Comparison of ENCODE assay signal across 15 mouse cellular contexts in genomic region chr13:102889537-102889936, GRCm38 (mm10).
DNase-seq lines count a peak whose midpoint lies in the region; ATAC-seq and TF ChIP-seq lines count a peak whose summit lies in the region.
"Had no signal": no experiment of that assay in that cellular context is flagged by ENCODE, and none has a peak within 500 bp of the region (broad histone marks: within the 10 kb centered on the region; RNA-seq: fewer than 3 reads in every experiment).

No protein-coding gene starts in this region.

- no peak overlapping the region for H3K4me2 ChIP-seq in limb, embryonic 15.5 days
- H3K4me2 ChIP-seq in intestine, embryonic 14.5 days (ENCODE audit: low read length) = no peak overlapping the region
- peak overlapping the region; percentile 31 for H3K4me2 ChIP-seq in kidney, embryonic 15.5 days
- H3K4me2 ChIP-seq in stomach, postnatal 0 days (replicated peaks; ENCODE audit: low read depth) = no peak overlapping the region
- H3K4me2 ChIP-seq in hindbrain, embryonic 11.5 days (replicated peaks; ENCODE audit: low read depth, low read length) = no peak overlapping the region
- H3K4me2 ChIP-seq in midbrain, embryonic 13.5 days (replicated peaks) = no peak overlapping the region
- H3K4me2 ChIP-seq: neural tube, embryonic 15.5 days had no signal

- H3K27me3 ChIP-seq in limb, embryonic 15.5 days = no peaks in the 10 kb centered on the region
- H3K27me3 ChIP-seq in limb, embryonic 10.5 days (ENCODE audit: low read depth, poor library complexity, severe bottlenecking) = no peaks in the 10 kb centered on the region
- H3K27me3 ChIP-seq in intestine, embryonic 14.5 days (replicated peaks; ENCODE audit: control insufficient read depth, insufficient read depth, low read length) = no peaks in the 10 kb centered on the region
- no peaks in the 10 kb centered on the region for H3K27me3 ChIP-seq in kidney, embryonic 15.5 days
- no peaks in the 10 kb centered on the region for H3K27me3 ChIP-seq in stomach, postnatal 0 days (ENCODE audit: control insufficient read depth, insufficient read depth, low read length)
- H3K27me3 ChIP-seq in hindbrain, embryonic 11.5 days (ENCODE audit: control insufficient read depth, insufficient read depth, low read length) = no peaks in the 10 kb centered on the region
- H3K27me3 ChIP-seq in midbrain, embryonic 13.5 days = no peaks in the 10 kb centered on the region
- H3K27me3 ChIP-seq: neural tube, embryonic 15.5 days had no signal

- no peak overlapping the region for H3K9ac ChIP-seq in limb, embryonic 15.5 days
- H3K9ac ChIP-seq in intestine, embryonic 14.5 days (ENCODE audit: low read length) = no peak overlapping the region
- no peak overlapping the region for H3K9ac ChIP-seq in kidney, embryonic 15.5 days
- no peak overlapping the region for H3K9ac ChIP-seq in stomach, postnatal 0 days (ENCODE audit: low read length)
- no peak overlapping the region for H3K9ac ChIP-seq in hindbrain, embryonic 11.5 days (ENCODE audit: low read depth, low read length)
- no peak overlapping the region for H3K9ac ChIP-seq in midbrain, embryonic 13.5 days (replicated peaks)
- H3K9ac ChIP-seq: neural tube, embryonic 15.5 days had no signal

- TF ChIP-seq CTCF in stomach, postnatal 0 days (IDR thresholded peaks at IDR 0.05; ENCODE audit: low read depth) = no peak

- DNase-seq in limb, embryonic 10.5 days (ENCODE audit: low spot score) = no peak
- DNase-seq in intestine, embryonic 14.5 days (ENCODE audit: low spot score) = no peak
- no peak for DNase-seq in stomach, postnatal 0 days (ENCODE audit: low spot score)
- no peak for DNase-seq in hindbrain, embryonic 11.5 days (ENCODE audit: low spot score)
- DNase-seq in adrenal gland, adult 8-10 months = no peak
- DNase-seq: cerebellum, adult 11 months; gastrocnemius, postnatal 36 days; lung, postnatal 36 days; retina, postnatal 1 day had no signal

- 79% methylated on average over 13 of the region's 13 CpGs for WGBS in limb, embryonic 15.5 days
- 83% methylated on average over 13 of the region's 13 CpGs for WGBS in limb, embryonic 10.5 days
- WGBS in intestine, embryonic 14.5 days = 64% methylated on average over 13 of the region's 13 CpGs
- 48% methylated on average over 13 of the region's 13 CpGs for WGBS in kidney, embryonic 15.5 days
- 69% methylated on average over 13 of the region's 13 CpGs for WGBS in stomach, postnatal 0 days
- 87% methylated on average over 13 of the region's 13 CpGs for WGBS in hindbrain, embryonic 11.5 days
- WGBS in midbrain, embryonic 13.5 days = 91% methylated on average over 13 of the region's 13 CpGs

- no peak for ATAC-seq in limb, embryonic 15.5 days (ENCODE audit: insufficient number of reproducible peaks, low FRiP score, low TSS enrichment, low read depth)
- no peak for ATAC-seq in intestine, embryonic 14.5 days (replicated peaks; ENCODE audit: low FRiP score, low TSS enrichment, low read depth)
- peak; percentile 84 for ATAC-seq in kidney, embryonic 15.5 days (replicated peaks; ENCODE audit: low FRiP score)
- ATAC-seq in stomach, postnatal 0 days (ENCODE audit: low FRiP score, low TSS enrichment) = no peak
- ATAC-seq in hindbrain, embryonic 11.5 days (ENCODE audit: low FRiP score) = no peak
- no peak for ATAC-seq in midbrain, embryonic 13.5 days
- ATAC-seq: activated CD4-positive, CD25-positive, alpha-beta regulatory T cell, adult 4 months; hindbrain, postnatal 0 days had no signal

- no peak overlapping the region for H3K4me3 ChIP-seq in limb, embryonic 15.5 days
- H3K4me3 ChIP-seq in limb, embryonic 10.5 days = no peak overlapping the region
- H3K4me3 ChIP-seq in intestine, embryonic 14.5 days (ENCODE audit: low read depth, low read length) = no peak overlapping the region
- no peak overlapping the region for H3K4me3 ChIP-seq in kidney, embryonic 15.5 days (replicated peaks)
- H3K4me3 ChIP-seq in stomach, postnatal 0 days (ENCODE audit: low read depth, low read length) = no peak overlapping the region
- H3K4me3 ChIP-seq in hindbrain, embryonic 11.5 days (ENCODE audit: low read depth, low read length) = no peak overlapping the region
- H3K4me3 ChIP-seq in midbrain, embryonic 13.5 days (replicated peaks) = no peak overlapping the region
- H3K4me3 ChIP-seq: neural tube, embryonic 15.5 days had no signal

- no peak for TF ChIP-seq EP300 in stomach, postnatal 0 days (optimal IDR thresholded peaks at IDR 0.05)

- H3K9me3 ChIP-seq in limb, embryonic 15.5 days = no peaks in the 10 kb centered on the region
- H3K9me3 ChIP-seq in limb, embryonic 10.5 days (replicated peaks) = no peaks in the 10 kb centered on the region
- H3K9me3 ChIP-seq in intestine, embryonic 14.5 days (ENCODE audit: control insufficient read depth, low read length) = no peaks in the 10 kb centered on the region
- no peaks in the 10 kb centered on the region for H3K9me3 ChIP-seq in kidney, embryonic 15.5 days (replicated peaks)
- H3K9me3 ChIP-seq in stomach, postnatal 0 days (ENCODE audit: control insufficient read depth, low read length) = no peaks in the 10 kb centered on the region
- H3K9me3 ChIP-seq in hindbrain, embryonic 11.5 days (ENCODE audit: control insufficient read depth, low read length) = no peaks in the 10 kb centered on the region
- no peaks in the 10 kb centered on the region for H3K9me3 ChIP-seq in midbrain, embryonic 13.5 days
- H3K9me3 ChIP-seq: neural tube, embryonic 15.5 days had no signal

- peak overlapping the region; percentile 27 for H3K27ac ChIP-seq in limb, embryonic 15.5 days
- no peak overlapping the region for H3K27ac ChIP-seq in limb, embryonic 10.5 days
- H3K27ac ChIP-seq in intestine, embryonic 14.5 days (ENCODE audit: low read depth) = 0 out of 2 replicates have a peak overlapping the region, but pooled peaks have one; percentile 2
- H3K27ac ChIP-seq in kidney, embryonic 15.5 days = peak overlapping the region; percentile 82
- peak overlapping the region; percentile 82 for H3K27ac ChIP-seq in stomach, postnatal 0 days (replicated peaks)
- no peak overlapping the region for H3K27ac ChIP-seq in hindbrain, embryonic 11.5 days (ENCODE audit: low read depth, low read length)
- H3K27ac ChIP-seq in midbrain, embryonic 13.5 days = no peak overlapping the region
- H3K27ac ChIP-seq: neural tube, embryonic 15.5 days had no signal

- no peaks in the 10 kb centered on the region for H3K36me3 ChIP-seq in limb, embryonic 15.5 days
- no peaks in the 10 kb centered on the region for H3K36me3 ChIP-seq in limb, embryonic 10.5 days
- H3K36me3 ChIP-seq in intestine, embryonic 14.5 days (ENCODE audit: control insufficient read depth, insufficient read depth, low read length) = no peaks in the 10 kb centered on the region
- no peaks in the 10 kb centered on the region for H3K36me3 ChIP-seq in kidney, embryonic 15.5 days
- no peaks in the 10 kb centered on the region for H3K36me3 ChIP-seq in stomach, postnatal 0 days (ENCODE audit: control insufficient read depth, insufficient read depth, low read length)
- no peaks in the 10 kb centered on the region for H3K36me3 ChIP-seq in hindbrain, embryonic 11.5 days (ENCODE audit: control insufficient read depth, insufficient read depth, low read length)
- no peaks in the 10 kb centered on the region for H3K36me3 ChIP-seq in midbrain, embryonic 13.5 days
- H3K36me3 ChIP-seq: neural tube, embryonic 15.5 days had no signal

- H3K4me1 ChIP-seq in limb, embryonic 15.5 days = peaks cover 10% of the 10 kb centered on the region
- H3K4me1 ChIP-seq in limb, embryonic 10.5 days = peaks cover 5% of the 10 kb centered on the region; the same call in 1 of the 2 replicates
- H3K4me1 ChIP-seq in intestine, embryonic 14.5 days (replicated peaks; ENCODE audit: control insufficient read depth, insufficient read depth, low read length) = peaks cover 20% of the 10 kb centered on the region
- peaks cover 30% of the 10 kb centered on the region for H3K4me1 ChIP-seq in kidney, embryonic 15.5 days
- H3K4me1 ChIP-seq in stomach, postnatal 0 days (replicated peaks; ENCODE audit: control insufficient read depth, insufficient read depth) = peaks cover 6% of the 10 kb centered on the region; the same call in 1 of the 2 replicates
- no peaks in the 10 kb centered on the region for H3K4me1 ChIP-seq in hindbrain, embryonic 11.5 days (replicated peaks; ENCODE audit: control insufficient read depth, insufficient read depth, low read length)
- peaks cover 30% of the 10 kb centered on the region for H3K4me1 ChIP-seq in midbrain, embryonic 13.5 days (replicated peaks)

Comparison
In these comparisons a context has a peak if more than half of its experiments do, and no peak if none do; other contexts are left out.
1. H3K27ac ChIP-seq: peak in limb, embryonic 15.5 days (single experiment), intestine, embryonic 14.5 days (single experiment), kidney, embryonic 15.5 days (single experiment) and stomach, postnatal 0 days (single experiment); none in limb, embryonic 10.5 days (single experiment), hindbrain, embryonic 11.5 days (single experiment) and midbrain, embryonic 13.5 days (single experiment).